Mouse (Mus musculus): ENCODE measurements around the gene Grwd1.

Grwd1 gene

GRCm38 (mm10) chr7:45800001-45800400 lies 30.7 kb downstream of the Grwd1 start:
- DNase-seq (ENCODE audit: low read depth, low spot score): no peak

- no peak for DNase-seq (ENCODE audit: low read depth, low spot score)
Observed at GRCm38 (mm10) chr7:45798931-45799330, 31.8 kb downstream of the Grwd1 start.

- no peak for DNase-seq (ENCODE audit: low read depth, low spot score)
Observed at GRCm38 (mm10) chr7:45798511-45798836, 32.3 kb downstream of the Grwd1 start.

GRCm38 (mm10) chr7:45797661-45798510 lies 32.9 kb downstream of the Grwd1 start:
- no peak for DNase-seq (ENCODE audit: low read depth, low spot score)

- DNase-seq (ENCODE audit: low read depth, low spot score): no peak
Observed at GRCm38 (mm10) chr7:45796950-45797349, 33.8 kb downstream of the Grwd1 start.

GRCm38 (mm10) chr7:45794971-45795370 lies 35.8 kb downstream of the Grwd1 start:
- DNase-seq (ENCODE audit: low read depth, low spot score): no peak

GRCm38 (mm10) chr7:45793969-45794585 lies 36.7 kb downstream of the Grwd1 start:
- no peak for DNase-seq (ENCODE audit: low read depth, low spot score)

GRCm38 (mm10) chr7:45793240-45793639 lies 37.5 kb downstream of the Grwd1 start:
- no peak for DNase-seq (ENCODE audit: low read depth, low spot score)

GRCm38 (mm10) chr7:45791756-45792490 lies 38.8 kb downstream of the Grwd1 start:
- no peak for DNase-seq (ENCODE audit: low read depth, low spot score)

GRCm38 (mm10) chr7:45790721-45791120 lies 40.0 kb downstream of the Grwd1 start:
- no peak for DNase-seq (ENCODE audit: low read depth, low spot score)

- DNase-seq (ENCODE audit: low read depth, low spot score): no peak
Observed at GRCm38 (mm10) chr7:45787642-45788041, 43.1 kb downstream of the Grwd1 start.

- DNase-seq (ENCODE audit: low read depth, low spot score): peak; percentile 81
Observed at GRCm38 (mm10) chr7:45786661-45787413, 43.9 kb downstream of the Grwd1 start.

- DNase-seq (ENCODE audit: low read depth, low spot score): no peak
Observed at GRCm38 (mm10) chr7:45786136-45786578, 44.6 kb downstream of the Grwd1 start.

- DNase-seq (ENCODE audit: low read depth, low spot score): no peak
Observed at GRCm38 (mm10) chr7:45785388-45786135, 45.2 kb downstream of the Grwd1 start.

GRCm38 (mm10) chr7:45784524-45785372 lies 46.0 kb downstream of the Grwd1 start, which contains the start of gene Sult2b1:
Sult2b1 (minus strand) TSS chr7:45784669.
- no peak for DNase-seq (ENCODE audit: low read depth, low spot score)

- peak; percentile 52 for DNase-seq (ENCODE audit: low read depth, low spot score)
Observed at GRCm38 (mm10) chr7:45783511-45784091, 47.1 kb downstream of the Grwd1 start, which contains the start of gene Lmtk3. Lmtk3 (plus strand) TSS chr7:45783738.

GRCm38 (mm10) chr7:45782271-45782670 lies 48.5 kb downstream of the Grwd1 start:
- no peak for DNase-seq (ENCODE audit: low read depth, low spot score)

GRCm38 (mm10) chr7:45779081-45779641 lies 51.6 kb downstream of the Grwd1 start:
- no peak for DNase-seq (ENCODE audit: low read depth, low spot score)

- no peak for DNase-seq (ENCODE audit: low read depth, low spot score)
Observed at GRCm38 (mm10) chr7:45775237-45775636, 55.5 kb downstream of the Grwd1 start.
